Mouse (Mus musculus): ENCODE data around the gene Sbno1. TPM values are rescaled to one million over a fixed set of nuclear protein-coding genes. Genes with fewer than 3 reads are reported as not detected.

The Sbno1 gene
- polyA plus RNA-seq, 1 experiment: 36.3 TPM

GRCm38 (mm10) chr5:124438229-124438628 is 12.4 kb upstream of the Sbno1 start:
- H3K36me3 ChIP-seq (ENCODE audit: control insufficient read depth, insufficient read depth, low read length): no peaks in the 10 kb centered on the region
- TF ChIP-seq POLR2A (IDR thresholded peaks at IDR 0.05; ENCODE audit: control insufficient read depth, extremely low read depth, insufficient read depth, low read length, poor library complexity): no peak
- peak overlapping the region; percentile 35 for H3K27ac ChIP-seq (ENCODE audit: control insufficient read depth, insufficient read depth, low read length)
- no peaks in the 10 kb centered on the region for H3K27me3 ChIP-seq (ENCODE audit: control insufficient read depth, insufficient read depth, low read length)
- H3K4me3 ChIP-seq (ENCODE audit: control insufficient read depth, insufficient read depth, low read length): no peak overlapping the region
- peaks cover 10% of the 10 kb centered on the region for H3K4me1 ChIP-seq (replicated peaks; ENCODE audit: control insufficient read depth, insufficient read depth, low read length)
- 48% methylated on average over 5 of the region's 5 CpGs for WGBS
- peak; percentile 57 for DNase-seq

- no peak for DNase-seq
- Histone ChIP-seq H3K27ac (ENCODE audit: control insufficient read depth, insufficient read depth, low read length) (no peak overlapping the region), H3K4me1 (replicated peaks; ENCODE audit: control insufficient read depth, insufficient read depth, low read length) (no peaks in the 10 kb centered on the region), H3K36me3 (ENCODE audit: control insufficient read depth, insufficient read depth, low read length) (no peaks in the 10 kb centered on the region), H3K4me3 (ENCODE audit: control insufficient read depth, insufficient read depth, low read length) (no peak overlapping the region), H3K27me3 (ENCODE audit: control insufficient read depth, insufficient read depth, low read length) (no peaks in the 10 kb centered on the region)
- TF ChIP-seq CTCF (IDR thresholded peaks at IDR 0.05; ENCODE audit: borderline replicate concordance, control insufficient read depth, extremely low read depth, insufficient read depth, low read length, poor library complexity): no peak
- TF ChIP-seq POLR2A (IDR thresholded peaks at IDR 0.05; ENCODE audit: control insufficient read depth, extremely low read depth, insufficient read depth, low read length, poor library complexity): no peak
- 84% methylated on average over 2 of the region's 2 CpGs for WGBS
Measured at GRCm38 (mm10) chr5:124433048-124433447, 7.2 kb upstream of the Sbno1 start.

- no peak overlapping the region for H3K27ac ChIP-seq (ENCODE audit: control insufficient read depth, insufficient read depth, low read length)
- no peaks in the 10 kb centered on the region for H3K4me1 ChIP-seq (replicated peaks; ENCODE audit: control insufficient read depth, insufficient read depth, low read length)
- peak; percentile 80 for DNase-seq
- H3K27me3 ChIP-seq (ENCODE audit: control insufficient read depth, insufficient read depth, low read length): no peaks in the 10 kb centered on the region
- H3K4me3 ChIP-seq (ENCODE audit: control insufficient read depth, insufficient read depth, low read length): no peak overlapping the region
- TF ChIP-seq POLR2A (IDR thresholded peaks at IDR 0.05; ENCODE audit: control insufficient read depth, extremely low read depth, insufficient read depth, low read length, poor library complexity) (no peak), CTCF (IDR thresholded peaks at IDR 0.05; ENCODE audit: borderline replicate concordance, control insufficient read depth, extremely low read depth, insufficient read depth, low read length, poor library complexity) (no peak)
- H3K36me3 ChIP-seq (ENCODE audit: control insufficient read depth, insufficient read depth, low read length): no peaks in the 10 kb centered on the region
Measured at GRCm38 (mm10) chr5:124432398-124433012, 6.7 kb upstream of the Sbno1 start.

- WGBS: 96% methylated on average over 10 of the region's 10 CpGs
- Histone ChIP-seq H3K4me1 (replicated peaks; ENCODE audit: control insufficient read depth, insufficient read depth, low read length) (no peaks in the 10 kb centered on the region), H3K27me3 (ENCODE audit: control insufficient read depth, insufficient read depth, low read length) (no peaks in the 10 kb centered on the region), H3K27ac (ENCODE audit: control insufficient read depth, insufficient read depth, low read length) (no peak overlapping the region), H3K36me3 (ENCODE audit: control insufficient read depth, insufficient read depth, low read length) (no peaks in the 10 kb centered on the region), H3K4me3 (ENCODE audit: control insufficient read depth, insufficient read depth, low read length) (no peak overlapping the region)
- TF ChIP-seq POLR2A (IDR thresholded peaks at IDR 0.05; ENCODE audit: control insufficient read depth, extremely low read depth, insufficient read depth, low read length, poor library complexity) (no peak), CTCF (IDR thresholded peaks at IDR 0.05; ENCODE audit: borderline replicate concordance, control insufficient read depth, extremely low read depth, insufficient read depth, low read length, poor library complexity) (no peak)
- DNase-seq: no peak
Measured at GRCm38 (mm10) chr5:124426475-124427071, 772 bp upstream of the Sbno1 start.

- TF ChIP-seq POLR2A (IDR thresholded peaks at IDR 0.05; ENCODE audit: control insufficient read depth, extremely low read depth, insufficient read depth, low read length, poor library complexity) (no peak), CTCF (IDR thresholded peaks at IDR 0.05; ENCODE audit: borderline replicate concordance, control insufficient read depth, extremely low read depth, insufficient read depth, low read length, poor library complexity) (no peak)
- Histone ChIP-seq H3K4me1 (replicated peaks; ENCODE audit: control insufficient read depth, insufficient read depth, low read length) (no peaks in the 10 kb centered on the region), H3K27ac (ENCODE audit: control insufficient read depth, insufficient read depth, low read length) (no peak overlapping the region), H3K4me3 (ENCODE audit: control insufficient read depth, insufficient read depth, low read length) (peak overlapping the region; percentile 76), H3K36me3 (ENCODE audit: control insufficient read depth, insufficient read depth, low read length) (no peaks in the 10 kb centered on the region), H3K27me3 (ENCODE audit: control insufficient read depth, insufficient read depth, low read length) (no peaks in the 10 kb centered on the region)
- DNase-seq: peak; percentile 28
- under 1% methylated on average over 62 of the region's 63 CpGs for WGBS
Measured at GRCm38 (mm10) chr5:124424723-124425411, 934 bp downstream of the Sbno1 start.

GRCm38 (mm10) chr5:124424200-124424722 is 1.5 kb downstream of the Sbno1 start:
- WGBS: under 1% methylated on average over 14 of the region's 14 CpGs
- H3K4me3 ChIP-seq (ENCODE audit: control insufficient read depth, insufficient read depth, low read length): peak overlapping the region; percentile 76
- H3K4me1 ChIP-seq (replicated peaks; ENCODE audit: control insufficient read depth, insufficient read depth, low read length): no peaks in the 10 kb centered on the region
- DNase-seq: peak; percentile 13
- TF ChIP-seq POLR2A (IDR thresholded peaks at IDR 0.05; ENCODE audit: control insufficient read depth, extremely low read depth, insufficient read depth, low read length, poor library complexity) (no peak), CTCF (IDR thresholded peaks at IDR 0.05; ENCODE audit: borderline replicate concordance, control insufficient read depth, extremely low read depth, insufficient read depth, low read length, poor library complexity) (no peak)
- H3K27ac ChIP-seq (ENCODE audit: control insufficient read depth, insufficient read depth, low read length): no peak overlapping the region
- no peaks in the 10 kb centered on the region for H3K27me3 ChIP-seq (ENCODE audit: control insufficient read depth, insufficient read depth, low read length)
- H3K36me3 ChIP-seq (ENCODE audit: control insufficient read depth, insufficient read depth, low read length): no peaks in the 10 kb centered on the region
